ENCODE assay signal across 15 mouse cellular contexts in the genomic region with DNA sequence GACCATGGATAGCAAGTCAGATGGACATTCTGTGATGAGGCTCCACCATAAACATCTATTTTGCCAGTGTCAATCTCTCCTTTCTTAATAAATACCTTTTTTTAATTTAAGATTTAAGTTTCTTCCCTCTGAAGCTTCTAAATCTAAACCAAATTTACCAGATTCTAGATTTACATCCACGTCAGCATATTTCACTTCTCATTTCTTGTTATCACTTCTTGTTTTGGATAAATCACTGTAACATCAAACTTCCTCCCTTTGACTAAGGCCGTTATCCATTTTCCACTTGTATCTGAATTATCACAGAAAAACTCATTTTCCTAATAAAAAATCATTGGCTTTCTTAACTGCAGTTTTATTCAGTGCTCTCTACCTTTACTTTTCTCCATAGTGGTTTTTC.
"Had no signal": no experiment of that assay in that cellular context is flagged by ENCODE, and none has a peak within 500 bp of the region (broad histone marks: within the 10 kb centered on the region; RNA-seq: fewer than 3 reads in every experiment).

No protein-coding gene starts in this region.

- H3K36me3 ChIP-seq: limb, embryonic 10.5 days; liver, embryonic 12.5 days; lung, embryonic 15.5 days; midbrain, embryonic 10.5 days; midbrain, embryonic 15.5 days; neural tube, embryonic 12.5 days had no signal

- H3K27me3 ChIP-seq: liver, embryonic 12.5 days; lung, embryonic 15.5 days; midbrain, embryonic 15.5 days; neural tube, embryonic 12.5 days had no signal

- H3K4me2 ChIP-seq: liver, embryonic 12.5 days; lung, embryonic 15.5 days; midbrain, embryonic 15.5 days; neural tube, embryonic 12.5 days had no signal

- DNase-seq: kidney, adult 11 months; kidney, adult 9 months; kidney, postnatal 36 days; lung, postnatal 14 days; right cerebral cortex, postnatal 14 days; thymus, adult 18-20 months; thymus, postnatal 14 days had no signal

- H3K9me3 ChIP-seq: limb, embryonic 10.5 days; liver, embryonic 12.5 days; lung, embryonic 15.5 days; midbrain, embryonic 10.5 days; midbrain, embryonic 15.5 days; neural tube, embryonic 12.5 days had no signal

- H3K4me1 ChIP-seq: limb, embryonic 10.5 days; liver, embryonic 12.5 days; lung, embryonic 15.5 days; midbrain, embryonic 10.5 days; midbrain, embryonic 15.5 days; neural tube, embryonic 12.5 days had no signal

- ATAC-seq: liver, embryonic 12.5 days; midbrain, embryonic 15.5 days had no signal

- H3K27ac ChIP-seq: kidney, postnatal 0 days; layer of hippocampus, adult 2 months; limb, embryonic 10.5 days; liver, embryonic 12.5 days; lung, embryonic 15.5 days; midbrain, embryonic 10.5 days; midbrain, embryonic 15.5 days; neural tube, embryonic 12.5 days had no signal

- H3K4me3 ChIP-seq: layer of hippocampus, adult 2 months; limb, embryonic 10.5 days; liver, embryonic 12.5 days; lung, embryonic 15.5 days; midbrain, embryonic 10.5 days; midbrain, embryonic 15.5 days; neural tube, embryonic 12.5 days had no signal

- H3K9ac ChIP-seq: liver, embryonic 12.5 days; lung, embryonic 15.5 days; midbrain, embryonic 15.5 days; neural tube, embryonic 12.5 days had no signal
